In the genomic region with DNA sequence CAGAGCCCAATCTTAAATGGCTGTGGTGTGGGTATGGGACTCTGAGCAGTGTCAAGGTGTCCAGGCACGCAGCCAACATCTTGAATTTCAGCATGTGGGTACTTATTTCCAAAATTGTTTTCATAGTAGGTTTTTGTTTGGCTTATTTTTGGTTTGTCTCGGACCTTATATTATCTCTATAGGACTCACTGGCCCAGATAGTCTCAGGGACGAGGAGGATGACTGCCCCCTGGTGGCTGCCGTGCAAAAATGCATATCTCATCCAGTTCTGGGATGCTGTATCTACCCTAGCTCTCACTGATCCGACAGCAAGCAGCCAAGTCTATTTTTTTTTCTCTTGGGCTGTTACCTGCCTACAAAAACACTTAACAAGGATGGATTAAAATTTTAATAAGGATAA, we compare ENCODE assay signal across 8 mouse cellular contexts.
DNase-seq lines count a peak whose midpoint lies in the region; ATAC-seq and TF ChIP-seq lines count a peak whose summit lies in the region.

No protein-coding gene starts in this region.

- CTCF ChIA-PET in Patski (lab: Charles Lee): interaction anchor here (0.7 to 9.1 kb wide), 16 partner anchors 10 to 857 kb away, joined by 3 to 125 read pairs (median 3); a partner anchor contains a TSS

- intact Hi-C loops in gastrocnemius, postnatal 14 days (cut with DNase I; ENCODE audit: low total_unique reads): no loop called here

- peak; percentile 95 for TF ChIP-seq CTCF in Patski (IDR thresholded peaks at IDR 0.05)

- peak; percentile 47 for ATAC-seq in CD4-positive, CD25-positive, alpha-beta regulatory T cell, adult 4 months
- ATAC-seq in Patski: peak; percentile 40
- no peak for ATAC-seq in monocyte, adult 5-6 weeks (replicated peaks; ENCODE audit: insufficient number of reproducible peaks, low FRiP score, low TSS enrichment, poor library complexity, severe bottlenecking)

- POLR2A ChIA-PET in Patski (lab: Charles Lee): no interaction called here

- no peak for DNase-seq in Patski (ENCODE audit: low read depth, low spot score)
- peak; percentile 90 to 91 for DNase-seq in cerebellum, postnatal 10 days
- DNase-seq in gastrocnemius, postnatal 14 days: peak; percentile 78
- peak; percentile 41 to 58 for DNase-seq in kidney, postnatal 25 days
- peak; percentile 73 to 83 for DNase-seq in lung, postnatal 4 days
- DNase-seq in spleen, adult 12 weeks (ENCODE audit: low spot score): peak; percentile 32

- in situ Hi-C loops in Patski (cut with MboI; ENCODE audit: low pct_unique_long_range_greater_than_20kb): no loop called here

- no peaks in the 10 kb centered on the region for H3K27me3 ChIP-seq in Patski
